Mouse (Mus musculus) E14TG2a.4 (cell line): ENCODE measurements around the gene Cd300lg.

Experiments used
- H3K27me3 ChIP-seq: 2 replicates; pipeline ENCODE4 v1.6.1; 2014; ENCODE audit warnings: low read length, control low read depth; ENCODE audit not compliant: insufficient read depth
- H3K36me3 ChIP-seq: 2 replicates; pipeline ENCODE4 v1.6.1; 2014; ENCODE audit warnings: low read length, control low read depth; ENCODE audit not compliant: insufficient read depth
- H3K4me1 ChIP-seq: replicated peaks from 2 replicates; pipeline ENCODE4 v1.6.1; 2014; ENCODE audit warnings: low read depth, low read length, control low read depth
- H3K4me3 ChIP-seq: replicated peaks from 2 replicates; pipeline ENCODE4 v1.5.1; 2014; ENCODE audit warnings: mild to moderate bottlenecking, low read length
- H3K9me3 ChIP-seq: 2 replicates; pipeline ENCODE4 v1.6.1; 2014; ENCODE audit warnings: low read length, control low read depth
- CTCF ChIP-seq: conservative IDR thresholded peaks from 2 replicates; pipeline ENCODE4 v1.5.1; 2014; ENCODE audit warnings: low read length
- NANOG ChIP-seq: IDR thresholded peaks from 2 replicates; pipeline ENCODE4 v1.6.1; 2014; ENCODE audit warnings: borderline replicate concordance, low read length, mixed read lengths
- POU5F1 ChIP-seq: IDR thresholded peaks from 2 replicates; pipeline ENCODE4 v1.6.1; 2014; ENCODE audit warnings: low read length, borderline replicate concordance

Gene Cd300lg

GRCm38 (mm10) chr11:102021196-102021595 is 20.1 kb upstream of the Cd300lg start:
- Histone ChIP-seq H3K36me3 (no peaks in the 10 kb centered on the region), H3K9me3 (no peaks in the 10 kb centered on the region), H3K27me3 (peaks cover 41% of the 10 kb centered on the region), H3K4me1 (peaks cover 54% of the 10 kb centered on the region), H3K4me3 (no peak overlapping the region)
- TF ChIP-seq POU5F1 (no peak), NANOG (no peak), CTCF (no peak)

- Histone ChIP-seq H3K36me3 (no peaks in the 10 kb centered on the region), H3K4me1 (peaks cover 53% of the 10 kb centered on the region), H3K27me3 (peaks cover 59% of the 10 kb centered on the region), H3K4me3 (peak overlapping the region; percentile 35), H3K9me3 (no peaks in the 10 kb centered on the region)
- TF ChIP-seq POU5F1 (no peak), NANOG (no peak), CTCF (no peak)
Measured at GRCm38 (mm10) chr11:102023406-102023805, 17.9 kb upstream of the Cd300lg start.

DNA sequence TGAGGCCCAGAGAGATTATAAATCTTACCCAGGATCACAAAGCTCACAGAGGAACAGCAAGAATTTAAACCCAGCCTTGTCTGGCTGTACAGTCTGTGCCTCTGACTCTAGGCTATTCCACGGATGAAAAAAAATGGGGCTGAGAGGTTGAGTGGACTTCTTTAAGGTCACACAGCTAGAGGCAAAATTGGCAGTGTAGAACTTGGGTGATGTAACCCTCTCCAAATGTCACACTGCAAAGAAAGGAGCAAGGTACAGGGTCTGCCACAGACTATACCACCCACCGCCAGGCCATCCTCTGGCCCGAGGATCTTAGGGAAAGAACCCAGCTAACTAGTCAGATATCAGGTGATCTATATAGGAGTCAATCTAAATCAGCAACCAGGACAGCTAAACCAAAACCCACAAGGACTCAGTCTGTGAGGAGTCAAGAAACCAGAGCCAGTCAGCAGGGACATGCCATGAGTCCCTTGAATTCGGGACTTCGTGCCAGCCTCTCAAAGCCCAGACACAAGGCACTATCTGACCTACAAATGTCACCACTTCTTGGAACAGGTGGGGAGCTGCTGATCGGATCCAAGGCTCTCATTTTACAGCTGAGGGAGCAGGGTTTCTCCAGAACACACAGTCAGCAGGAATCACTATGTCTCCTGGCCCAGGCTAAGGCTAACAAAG is 17.1 kb upstream of the Cd300lg start:
- peaks cover 46% of the 10 kb centered on the region for H3K4me1 ChIP-seq
- TF ChIP-seq NANOG (no peak), POU5F1 (no peak), CTCF (no peak)

GRCm38 (mm10) chr11:102024875-102025274 is 16.4 kb upstream of the Cd300lg start:
- Histone ChIP-seq H3K27me3 (peaks cover 66% of the 10 kb centered on the region), H3K4me3 (no peak overlapping the region), H3K4me1 (peaks cover 46% of the 10 kb centered on the region), H3K9me3 (no peaks in the 10 kb centered on the region), H3K36me3 (no peaks in the 10 kb centered on the region)
- no peak for TF ChIP-seq NANOG
- TF ChIP-seq POU5F1: no peak
- TF ChIP-seq CTCF: no peak

More for the DNA sequence above, 17.1 kb upstream of the Cd300lg start:
- H3K4me3 ChIP-seq: no peak overlapping the region
- H3K36me3 ChIP-seq: no peaks in the 10 kb centered on the region
- H3K9me3 ChIP-seq: no peaks in the 10 kb centered on the region
- peaks cover 63% of the 10 kb centered on the region for H3K27me3 ChIP-seq

DNA sequence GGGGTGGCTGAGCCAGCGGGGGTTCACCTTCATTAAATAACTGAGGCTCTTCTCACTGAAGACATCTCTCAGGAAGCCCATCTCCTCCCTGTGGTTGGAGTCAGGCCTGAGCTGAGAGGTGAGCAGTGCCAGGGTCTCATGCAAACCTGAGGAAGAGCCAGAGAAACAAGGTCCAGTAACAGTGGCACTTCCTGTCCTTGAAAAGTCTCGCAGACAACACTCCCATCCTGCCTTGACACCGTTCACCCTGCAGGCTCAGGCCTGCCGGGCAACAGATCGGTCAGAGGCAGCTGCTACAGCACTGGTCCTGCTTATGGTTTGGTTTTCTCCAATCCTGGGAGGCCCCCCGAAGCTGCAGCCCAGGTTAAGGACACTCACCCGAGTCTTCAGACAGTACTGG is 16.0 kb upstream of the Cd300lg start:
- TF ChIP-seq CTCF (no peak), NANOG (no peak), POU5F1 (no peak)
- no peaks in the 10 kb centered on the region for H3K36me3 ChIP-seq
- 0 out of 2 replicates have a peak overlapping the region, but pooled peaks have one; percentile 84 for H3K4me3 ChIP-seq
- no peaks in the 10 kb centered on the region for H3K9me3 ChIP-seq
- H3K4me1 ChIP-seq: peaks cover 45% of the 10 kb centered on the region
- peaks cover 66% of the 10 kb centered on the region for H3K27me3 ChIP-seq

DNA sequence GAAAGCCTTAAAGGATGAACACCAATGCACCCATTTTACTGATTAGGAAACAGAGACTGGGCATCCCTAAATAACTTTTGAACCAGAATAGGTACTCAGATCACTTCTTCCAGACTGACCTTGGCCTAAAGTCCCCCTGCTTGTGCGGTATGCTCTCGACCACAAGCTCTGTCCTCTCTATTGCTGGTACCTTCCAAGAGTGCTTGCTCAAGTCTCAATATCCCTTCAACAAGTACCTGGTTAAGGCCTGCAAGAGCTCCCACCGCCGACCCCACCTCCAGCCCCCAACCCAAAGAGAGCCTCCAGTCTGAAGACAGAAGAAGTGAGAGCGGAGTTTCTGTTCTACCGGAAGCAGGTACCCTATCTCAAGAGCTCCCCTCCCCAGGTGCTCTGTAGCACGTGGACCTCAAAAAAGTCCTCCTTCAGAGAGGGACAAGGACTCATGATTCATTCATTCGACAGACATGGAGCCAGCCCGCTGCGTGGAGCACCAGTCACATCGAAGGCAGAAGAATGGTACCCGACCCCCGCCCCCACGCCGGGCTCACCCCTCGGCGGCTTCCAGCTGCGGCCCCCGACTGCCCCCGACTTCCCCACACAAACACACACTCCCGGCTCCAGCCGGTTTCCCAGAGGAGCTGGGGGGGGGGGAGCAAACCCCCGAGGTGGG is 15.2 kb upstream of the Cd300lg start:
- peaks cover 42% of the 10 kb centered on the region for H3K4me1 ChIP-seq
- H3K27me3 ChIP-seq: peaks cover 69% of the 10 kb centered on the region
- H3K9me3 ChIP-seq: no peaks in the 10 kb centered on the region
- H3K4me3 ChIP-seq: peak overlapping the region; percentile 84
- H3K36me3 ChIP-seq: no peaks in the 10 kb centered on the region
- TF ChIP-seq POU5F1 (no peak), NANOG (no peak), CTCF (no peak)

GRCm38 (mm10) chr11:102026694-102027360 is 14.5 kb upstream of the Cd300lg start:
- Histone ChIP-seq H3K27me3 (peaks cover 67% of the 10 kb centered on the region), H3K36me3 (no peaks in the 10 kb centered on the region), H3K9me3 (no peaks in the 10 kb centered on the region), H3K4me3 (peak overlapping the region; percentile 84), H3K4me1 (peaks cover 36% of the 10 kb centered on the region)
- TF ChIP-seq POU5F1 (no peak), NANOG (no peak), CTCF (no peak)

DNA sequence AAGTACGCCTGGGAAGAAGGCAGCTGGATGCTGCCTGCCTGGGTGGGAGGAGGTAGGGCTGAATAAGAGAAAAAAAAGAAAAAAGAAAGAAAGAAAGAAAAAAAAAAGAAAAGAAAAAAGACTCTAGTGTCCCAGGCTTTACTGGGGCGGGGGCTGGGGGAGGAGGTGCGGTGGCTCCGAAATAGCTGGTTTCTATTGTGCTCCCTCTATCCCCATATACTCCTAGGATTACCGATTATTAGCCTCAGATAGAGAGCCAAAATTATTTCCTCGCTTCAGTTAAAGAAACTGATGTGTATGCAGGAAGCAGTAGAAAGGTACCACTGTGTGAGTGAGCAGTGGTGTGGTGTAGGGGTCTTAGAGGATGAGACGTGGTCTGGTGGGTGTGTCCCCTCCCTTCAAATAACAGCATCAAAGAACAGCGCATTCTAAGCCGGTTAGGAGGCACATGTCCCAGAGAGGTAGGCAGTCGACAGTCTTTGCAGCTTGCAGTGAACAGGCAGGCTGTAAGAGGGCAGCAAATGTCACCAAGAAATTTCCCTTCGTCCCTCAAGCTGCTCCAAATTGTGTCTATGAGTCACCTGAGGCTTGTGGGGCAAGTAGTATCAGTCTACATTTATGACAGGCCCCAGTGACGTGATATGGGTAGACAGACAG is 13.8 kb upstream of the Cd300lg start:
- H3K36me3 ChIP-seq: no peaks in the 10 kb centered on the region
- H3K4me3 ChIP-seq: peak overlapping the region; percentile 84
- H3K9me3 ChIP-seq: no peaks in the 10 kb centered on the region
- H3K27me3 ChIP-seq: peaks cover 67% of the 10 kb centered on the region
- no peak for TF ChIP-seq NANOG
- TF ChIP-seq CTCF: no peak
- TF ChIP-seq POU5F1: no peak
- peaks cover 31% of the 10 kb centered on the region for H3K4me1 ChIP-seq
